Mouse (Mus musculus): ENCODE results near the gene Crybg2.

Gene Crybg2

DNA sequence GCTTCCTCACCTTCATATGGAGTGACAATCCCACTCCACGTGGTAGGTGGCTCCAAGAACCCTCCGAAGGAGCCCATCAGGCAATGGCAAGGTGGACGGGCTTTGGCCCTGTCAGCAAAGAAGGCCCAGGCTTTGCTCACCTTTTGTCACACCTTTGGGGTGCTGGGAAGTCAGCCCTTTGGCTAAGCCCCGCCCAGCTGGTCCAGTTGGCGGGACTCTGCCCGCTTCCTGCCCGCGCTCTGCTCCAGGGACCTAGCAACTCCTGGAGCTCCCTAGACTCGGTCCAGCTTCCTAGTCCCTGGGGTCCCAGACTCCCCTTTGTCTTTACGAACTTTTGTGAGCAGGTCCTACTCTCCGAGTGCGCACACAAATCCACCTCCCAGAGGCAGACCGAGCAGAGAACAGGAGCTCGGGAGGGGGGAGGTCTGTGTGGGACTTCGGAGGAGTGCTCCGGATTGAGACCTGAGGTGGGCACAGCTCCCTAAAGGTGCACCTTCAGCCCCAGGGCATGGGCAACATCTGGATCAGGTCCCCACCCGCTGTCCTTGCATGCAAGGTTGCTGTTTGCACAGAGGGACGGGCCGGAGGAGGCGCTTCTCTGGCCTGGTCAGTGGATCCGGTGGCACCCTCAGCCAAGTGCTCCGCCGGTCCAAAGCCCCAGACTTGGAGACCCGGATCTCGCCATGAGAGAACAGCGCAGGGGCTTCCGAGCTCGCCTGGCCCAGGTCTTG lies at the start of gene Crybg2:
TSS of gene Crybg2 (plus strand) at position 681 of the 731 bp plus-strand sequence.
- 72% methylated on average over 28 of the region's 28 CpGs for WGBS

DNA sequence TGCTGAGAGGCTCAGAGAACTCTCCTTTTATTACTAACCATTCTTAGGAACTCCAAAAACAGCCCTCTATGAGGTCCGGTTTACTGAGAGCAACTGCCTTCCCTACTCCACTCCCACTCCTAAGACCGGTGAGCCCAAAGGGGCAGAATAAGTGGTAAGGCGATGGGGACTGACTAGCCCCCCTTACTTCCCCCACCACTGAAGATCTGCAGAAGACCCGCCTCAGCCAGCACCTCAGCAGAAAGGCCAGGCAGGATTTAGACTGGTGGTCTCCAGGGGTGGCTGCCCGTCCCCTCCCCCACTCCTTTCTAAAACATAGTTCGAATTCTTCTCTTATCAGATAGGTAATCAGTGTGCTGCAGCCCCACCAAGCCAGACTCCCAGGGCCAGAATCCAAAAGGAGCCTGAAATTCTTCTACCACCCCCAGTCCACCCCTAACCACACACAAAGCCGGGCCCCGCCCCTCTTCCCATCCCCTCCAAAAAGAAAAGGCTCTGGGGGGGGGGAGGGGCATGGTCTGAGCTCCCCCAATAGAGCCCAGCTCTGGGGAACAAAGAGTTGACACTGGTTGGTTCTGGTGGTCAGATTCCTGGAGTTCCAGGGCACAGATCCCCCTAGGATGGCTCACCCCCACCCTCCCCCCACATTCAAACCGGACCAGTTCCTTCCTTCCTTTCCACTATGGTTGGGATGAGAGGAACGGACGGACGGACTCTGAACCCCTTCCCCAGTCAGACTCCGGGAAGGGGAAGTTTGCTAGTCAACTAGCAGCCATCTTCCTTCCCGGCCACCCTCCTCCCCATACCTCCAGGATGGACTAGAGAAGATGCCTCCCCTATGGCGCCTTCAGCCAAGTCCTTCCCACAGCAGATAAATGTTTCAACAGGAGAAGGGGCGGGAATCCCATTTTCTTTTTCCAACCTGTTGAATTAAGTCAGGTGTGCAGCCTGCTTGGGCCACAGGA lies 48.9 kb upstream of the Crybg2 start:
- WGBS, result 17% methylated on average over 16 of the region's 16 CpGs

DNA sequence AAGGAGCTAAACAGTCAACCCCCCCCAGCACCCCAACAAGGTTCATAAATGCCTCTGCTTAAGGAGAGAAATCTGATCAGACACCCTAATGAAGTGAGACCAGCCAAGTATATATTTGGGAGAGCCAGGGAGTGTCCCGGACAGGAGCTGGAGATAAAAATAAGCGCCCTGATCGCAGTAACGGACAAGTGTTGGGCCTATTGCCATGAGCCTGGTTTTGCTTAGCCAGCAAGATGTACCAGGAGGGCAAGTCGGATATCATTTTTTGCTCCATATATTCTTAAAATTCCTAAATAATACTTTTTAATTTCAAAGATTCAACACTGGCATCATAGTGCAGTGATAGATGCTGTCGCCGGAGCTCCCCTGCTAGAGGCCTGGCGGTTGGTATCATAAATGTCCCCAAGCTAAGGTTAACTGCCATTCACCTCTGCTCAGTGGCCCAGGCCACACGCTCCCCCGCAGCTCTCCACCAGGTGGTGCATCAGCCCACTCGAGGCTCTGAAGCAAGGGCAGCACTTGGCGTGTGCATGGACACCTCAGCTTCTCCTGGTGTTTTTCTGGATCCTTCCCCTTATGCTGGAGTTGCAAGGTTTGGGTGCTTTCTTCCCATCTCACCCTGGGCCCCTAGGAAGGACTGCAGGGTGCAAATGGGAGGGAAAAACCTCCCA lies 47.6 kb upstream of the Crybg2 start:
- 65% methylated on average over 12 of the region's 12 CpGs for WGBS

GRCm38 (mm10) chr4:134016208-134016607 lies 44.4 kb upstream of the Crybg2 start:
- 42% methylated on average over 7 of the region's 7 CpGs for WGBS

DNA sequence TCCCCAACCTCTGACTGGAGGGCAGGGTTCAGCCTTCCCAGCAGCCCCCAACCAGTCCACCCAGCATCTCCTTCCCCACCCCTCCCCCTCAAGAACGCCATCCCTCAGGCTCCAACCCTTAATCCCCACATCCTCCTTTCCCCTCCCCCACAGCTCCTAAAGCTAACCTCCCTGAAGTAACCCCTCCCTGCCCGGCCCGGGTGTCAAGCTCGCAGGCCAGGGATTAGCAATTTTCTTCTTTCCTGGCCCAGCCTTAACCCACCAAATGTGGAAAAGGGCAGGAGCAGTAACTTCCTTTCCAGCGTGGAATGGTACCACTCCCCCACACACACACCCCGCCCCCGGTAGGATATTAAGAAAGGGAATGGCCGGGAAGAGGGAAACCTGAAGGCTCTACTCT lies 43.8 kb upstream of the Crybg2 start:
- WGBS, result 25% methylated on average over 8 of the region's 8 CpGs

GRCm38 (mm10) chr4:134017201-134017865 lies 43.3 kb upstream of the Crybg2 start:
- 17% methylated on average over 21 of the region's 21 CpGs for WGBS

- under 1% methylated on average over 46 of the region's 46 CpGs for WGBS
Measured at GRCm38 (mm10) chr4:134018038-134018778, 42.4 kb upstream of the Crybg2 start.

- under 1% methylated on average over 9 of the region's 9 CpGs for WGBS
Measured at GRCm38 (mm10) chr4:134018779-134019145, 41.9 kb upstream of the Crybg2 start, which contains the start of gene Lin28a. TSS of gene Lin28a (minus strand) at chr4:134018841.

DNA sequence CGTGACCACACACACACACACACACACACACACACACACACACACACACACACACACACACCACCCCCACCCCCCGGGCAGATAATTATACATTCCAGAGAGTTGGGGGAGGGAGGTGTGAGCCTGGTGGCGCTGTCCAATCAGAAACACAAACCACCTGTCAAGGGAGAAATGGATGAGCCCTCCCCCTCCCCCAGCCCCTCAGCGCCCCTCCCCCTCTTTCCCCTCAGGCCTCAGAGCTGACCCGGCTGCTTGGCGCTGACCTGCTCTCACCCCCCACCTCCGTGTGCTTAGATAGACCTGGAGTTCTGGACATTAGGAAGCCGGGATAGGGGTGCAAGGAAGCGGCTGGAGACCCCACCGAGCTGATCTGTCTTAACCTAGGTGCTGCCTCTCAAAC lies 41.4 kb upstream of the Crybg2 start:
- WGBS, result 9% methylated on average over 9 of the region's 10 CpGs

DNA sequence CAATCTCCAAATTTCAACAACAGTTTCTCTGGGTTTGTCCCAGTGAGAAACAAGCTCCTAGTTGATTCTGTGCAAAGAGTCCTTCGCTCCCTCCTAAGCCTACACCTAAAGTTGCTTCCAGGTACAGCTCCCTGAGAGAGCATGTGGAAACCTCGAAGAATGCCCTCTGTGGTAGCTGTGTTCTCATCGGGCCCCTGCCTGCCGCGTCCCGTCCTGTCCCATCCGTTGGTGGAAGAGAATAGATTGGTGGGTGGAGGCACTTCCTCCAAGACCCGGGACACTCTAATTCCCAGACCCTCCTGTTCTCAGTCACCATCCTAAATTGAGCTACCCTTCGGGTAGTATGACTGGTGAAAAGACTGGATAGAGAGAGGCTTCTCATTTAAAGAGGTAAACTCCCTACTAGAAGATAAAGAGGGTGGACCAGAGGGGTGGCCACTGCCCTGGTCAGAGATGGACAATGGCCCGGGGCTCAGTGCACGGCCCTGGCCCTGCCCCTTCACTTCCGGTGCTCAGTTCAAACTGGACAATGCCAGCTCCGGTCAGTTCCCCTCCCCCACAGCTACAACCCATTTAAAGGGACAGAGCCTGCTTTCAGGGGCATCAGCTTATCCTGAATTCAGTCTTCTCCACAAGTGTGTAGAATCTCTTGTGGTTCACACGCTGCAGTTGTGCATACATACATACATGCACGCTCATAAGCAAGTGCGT lies 40.8 kb upstream of the Crybg2 start:
- WGBS, result 7% methylated on average over 16 of the region's 16 CpGs

DNA sequence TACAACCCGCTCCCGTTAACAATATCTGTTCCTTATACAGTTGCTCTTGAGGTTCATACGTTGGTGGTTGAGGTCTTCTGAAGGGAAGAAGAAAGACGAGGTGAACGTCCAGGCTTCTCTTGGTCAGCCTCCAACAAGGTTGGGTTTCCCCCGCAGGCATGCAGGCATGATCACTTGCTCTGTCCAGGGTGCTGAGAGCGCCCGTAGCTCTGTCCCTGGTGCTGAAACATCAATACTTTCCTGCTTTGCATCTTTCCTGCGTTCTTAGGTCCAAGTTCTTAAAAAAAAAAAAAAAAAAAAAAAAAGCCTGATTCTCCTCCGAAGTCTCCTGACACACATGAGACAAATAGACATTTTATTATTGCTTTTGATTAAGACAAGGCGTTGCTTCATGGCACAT lies 40.0 kb upstream of the Crybg2 start:
- WGBS, result 26% methylated on average over 11 of the region's 11 CpGs

- 61% methylated on average over 9 of the region's 9 CpGs for WGBS
Measured at GRCm38 (mm10) chr4:134025802-134026201, 34.8 kb upstream of the Crybg2 start.

DNA sequence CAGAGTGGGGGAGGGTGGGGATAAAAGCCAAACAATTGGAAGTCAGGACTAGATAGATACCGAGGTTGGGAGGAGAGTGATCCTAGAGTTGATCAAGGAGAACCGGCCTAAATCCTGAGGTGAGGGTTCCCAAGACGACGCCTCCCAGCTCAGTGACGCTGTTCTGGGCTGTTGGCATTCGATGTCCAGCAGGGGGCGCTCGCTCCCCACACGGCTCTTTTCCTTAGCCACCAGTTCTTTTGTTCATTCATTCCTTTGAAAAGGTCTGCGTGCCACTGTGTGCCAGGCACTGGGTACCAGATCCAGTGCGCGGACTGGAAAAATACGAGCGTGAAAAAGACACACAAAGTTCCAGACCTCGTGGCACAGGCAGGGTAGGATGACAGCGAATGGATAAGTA lies 24.7 kb upstream of the Crybg2 start:
- 3% methylated on average over 16 of the region's 16 CpGs for WGBS

DNA sequence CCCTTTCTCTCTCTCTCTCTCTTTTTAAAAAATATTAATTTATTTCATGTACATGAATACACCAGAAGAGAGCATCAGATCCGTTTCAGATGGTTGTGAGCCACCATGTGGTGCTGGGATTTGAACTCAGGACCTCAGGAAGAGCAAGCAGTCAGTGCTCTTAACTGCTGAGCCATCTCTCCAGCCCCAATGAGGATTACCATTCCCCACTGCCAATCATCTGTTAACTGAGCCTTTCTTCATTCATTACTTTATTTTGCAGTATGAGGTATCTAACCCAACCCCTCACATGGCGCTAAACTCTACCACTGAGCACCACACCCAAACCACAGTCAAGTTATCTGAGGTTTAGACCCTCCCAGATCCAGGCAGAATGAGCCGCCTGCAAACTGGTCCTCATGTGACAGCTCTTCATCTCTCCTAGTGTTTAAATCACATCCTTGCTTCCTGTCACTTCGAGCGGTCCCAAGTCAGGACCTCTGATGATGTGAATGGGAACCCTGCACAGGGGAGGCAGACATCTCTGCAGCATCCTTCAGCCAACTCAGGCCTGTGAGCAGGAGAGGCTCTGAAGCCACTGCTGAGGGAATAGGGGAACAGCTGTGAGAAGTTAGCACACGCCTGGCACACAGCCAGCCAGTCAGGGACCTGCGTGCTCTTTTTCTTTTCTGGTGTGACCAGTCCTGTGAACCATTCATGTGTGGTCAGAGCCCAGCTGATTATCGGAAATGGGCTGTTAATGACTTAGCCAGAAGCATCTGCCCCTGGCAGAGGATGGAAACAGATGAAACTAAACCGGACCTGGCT lies 19.1 kb upstream of the Crybg2 start:
- 49% methylated on average over 9 of the region's 9 CpGs for WGBS

DNA sequence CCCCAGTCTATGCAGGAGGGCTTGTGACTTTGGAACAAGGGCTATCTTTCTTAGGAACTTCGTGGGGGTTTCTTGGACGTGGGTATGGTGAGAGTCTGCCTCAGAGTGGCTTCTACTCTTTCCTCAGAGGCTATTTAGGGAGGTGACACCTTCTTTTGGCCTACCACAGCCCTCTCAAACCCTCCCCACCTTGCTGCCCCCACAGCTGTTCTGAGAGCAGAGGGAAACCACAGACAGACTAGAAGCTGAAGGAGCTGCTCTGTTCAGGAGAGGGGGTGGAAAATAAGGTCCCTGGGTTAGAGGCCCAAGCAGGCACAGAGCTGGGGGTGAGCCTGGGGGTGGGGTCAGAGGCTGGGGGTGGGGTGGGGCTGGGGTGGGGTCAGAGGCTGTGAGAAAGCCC lies 17.6 kb upstream of the Crybg2 start:
- WGBS, result 62% methylated on average over 2 of the region's 2 CpGs

DNA sequence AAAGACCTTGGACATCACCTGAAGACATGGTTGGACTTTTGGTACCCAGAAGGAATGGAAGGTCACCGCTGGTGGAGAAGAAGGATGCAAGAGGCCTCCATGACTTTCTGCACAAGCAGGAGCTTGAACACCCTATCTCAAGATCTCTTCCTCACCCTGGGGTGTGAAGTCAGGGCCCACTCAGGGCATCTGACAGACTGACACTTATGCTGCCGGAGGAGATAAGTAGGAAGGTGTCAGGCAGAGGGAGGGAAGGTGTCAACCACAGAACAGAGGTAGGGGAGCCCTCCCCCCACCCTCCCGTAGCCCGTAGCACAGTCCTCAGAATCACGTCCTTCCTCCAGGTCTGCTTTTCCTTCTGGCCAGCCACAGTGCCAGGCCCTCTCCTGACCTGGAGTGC lies 13.0 kb upstream of the Crybg2 start:
- 85% methylated on average over 5 of the region's 5 CpGs for WGBS

GRCm38 (mm10) chr4:134051912-134052311 lies 8.7 kb upstream of the Crybg2 start:
- 94% methylated on average over 5 of the region's 5 CpGs for WGBS

DNA sequence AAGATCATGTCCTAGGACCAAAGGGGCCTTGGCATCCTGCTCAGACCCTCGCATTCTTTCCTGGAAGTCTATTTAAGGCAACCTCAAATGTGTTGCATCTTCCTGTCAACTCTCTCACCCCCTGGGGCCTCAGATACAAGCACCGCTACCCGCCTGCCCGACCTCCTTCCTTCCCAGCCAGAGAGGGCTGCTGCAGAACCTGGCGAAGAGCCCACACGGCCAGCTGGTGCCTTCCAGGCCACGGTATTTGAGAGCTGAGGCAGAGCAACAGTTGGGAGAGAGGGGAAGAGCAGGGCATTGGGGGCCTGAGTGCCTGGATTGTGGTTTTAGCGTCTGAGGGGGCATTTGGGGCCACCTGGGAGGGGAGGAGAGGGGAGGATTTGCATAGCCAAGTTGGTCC lies 8.1 kb upstream of the Crybg2 start:
- 22% methylated on average over 8 of the region's 8 CpGs for WGBS

DNA sequence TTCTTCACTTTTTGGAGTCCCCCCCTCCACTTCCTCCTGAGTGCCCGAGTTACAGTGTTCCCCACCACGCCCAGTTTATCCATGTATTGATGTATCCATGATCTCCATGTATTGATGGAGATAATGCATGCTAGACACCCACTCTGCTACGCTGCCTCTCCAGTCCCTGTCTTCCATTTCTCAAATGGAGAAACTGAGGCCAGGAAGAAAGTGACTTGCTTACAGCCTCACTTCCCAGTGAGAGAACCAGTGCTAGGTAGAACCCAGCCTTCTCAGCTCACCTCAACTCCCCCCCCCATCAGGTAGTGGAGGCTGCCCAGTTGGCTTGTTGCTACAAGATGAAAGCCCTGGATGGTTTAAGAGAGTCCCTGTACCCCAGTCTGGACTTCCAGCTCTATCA lies 7.1 kb upstream of the Crybg2 start, which contains the start of gene Zfp683:
TSS of gene Zfp683 (plus strand) at position 301 of the 400 bp plus-strand sequence.
- 82% methylated on average over 3 of the region's 3 CpGs for WGBS
